Mouse (Mus musculus) embryonic facial prominence, embryonic 12.5 days (tissue): ENCODE results near the gene Ago4. TPM values are rescaled to one million over a fixed set of nuclear protein-coding genes. Genes with fewer than 3 reads are reported as not detected.

Experiments
- ATAC-seq: fragments of 200-750 bp; cut with Nextera tagmentation; 2 replicates; pipeline ENCODE4 v1.8.0; 2017; ENCODE audit not compliant: insufficient number of reproducible peaks, insufficient read depth, low FRiP score, low TSS enrichment
- H3K27ac ChIP-seq: fragments of 300-500 bp; sonication (generic); 2 replicates; pipeline ENCODE4 v1.5.1; 2016; ENCODE audit warnings: mild to moderate bottlenecking
- H3K27me3 ChIP-seq: fragments of 300-500 bp; sonication (generic); 2 replicates; pipeline ENCODE4 v1.6.1; 2016; ENCODE audit warnings: mild to moderate bottlenecking, moderate library complexity
- H3K36me3 ChIP-seq: fragments of 300-500 bp; sonication (generic); 2 replicates; pipeline ENCODE4 v1.6.1; 2016; ENCODE audit warnings: mild to moderate bottlenecking
- H3K4me1 ChIP-seq: fragments of 300-500 bp; sonication (generic); 2 replicates; pipeline ENCODE4 v1.6.1; 2016
- H3K4me2 ChIP-seq: fragments of 300-500 bp; sonication (generic); replicated peaks from 2 replicates; pipeline ENCODE4 v1.6.1; 2016; ENCODE audit warnings: mild to moderate bottlenecking, moderate library complexity
- H3K4me3 ChIP-seq: fragments of 300-500 bp; sonication (generic); 2 replicates; pipeline ENCODE4 v1.5.1; 2016; ENCODE audit warnings: mild to moderate bottlenecking
- H3K9ac ChIP-seq: fragments of 300-500 bp; sonication (generic); 2 replicates; pipeline ENCODE4 v1.6.1; 2016; ENCODE audit warnings: mild to moderate bottlenecking, moderate library complexity
- H3K9me3 ChIP-seq: fragments of 300-500 bp; sonication (generic); 2 replicates; pipeline ENCODE4 v1.6.1; 2016; ENCODE audit warnings: mild to moderate bottlenecking, moderate library complexity
- whole genome bisulfite sequencing: fragments of 180-500 bp; shearing (Covaris S2); methylation state at CpG from one replicate; pipeline ENCODE4 v1.1.7; 2016; 5-methylcytosine and 5-hydroxymethylcytosine counted together
- polyA plus RNA-seq: library from polyadenylated mRNA; unstranded; fragments of >200 nt; fragmentation: Nextera tagmentation; extraction: Ambion mirVana; gene quantifications from 2 replicates; pipeline ENCODE4 v1.2.1, GENCODE M21; 2016

Ago4 gene
- polyA plus RNA-seq, 1 experiment from 2014 or later = 3.2 TPM

DNA sequence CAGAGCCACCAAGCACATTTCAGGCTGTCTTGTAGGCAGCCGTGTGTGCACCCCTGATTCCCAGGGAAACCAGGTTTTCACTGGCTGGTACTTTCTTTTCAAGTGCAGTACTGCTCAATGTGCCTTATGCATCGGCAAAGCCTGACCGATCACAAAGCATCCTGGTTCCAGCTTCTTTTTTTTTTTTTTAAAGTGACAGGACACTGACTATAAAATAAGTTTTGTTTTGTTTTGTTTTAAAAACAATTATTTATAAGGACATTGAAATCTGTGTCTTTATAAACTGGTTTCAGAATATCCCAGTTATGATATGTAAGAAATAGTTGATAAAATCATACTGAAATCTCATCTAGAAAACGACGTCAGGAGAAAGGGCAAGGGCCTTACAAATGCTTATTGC, 41.3 kb downstream of the Ago4 start:
- no peaks in the 10 kb centered on the region for H3K9me3 ChIP-seq
- no peak overlapping the region for H3K4me2 ChIP-seq
- H3K36me3 ChIP-seq = no peaks in the 10 kb centered on the region
- no peaks in the 10 kb centered on the region for H3K4me1 ChIP-seq
- 60% methylated on average over 5 of the region's 5 CpGs for WGBS
- no peak overlapping the region for H3K27ac ChIP-seq
- no peaks in the 10 kb centered on the region for H3K27me3 ChIP-seq
- no peak overlapping the region for H3K4me3 ChIP-seq
- no peak overlapping the region for H3K9ac ChIP-seq
- no peak for ATAC-seq

DNA sequence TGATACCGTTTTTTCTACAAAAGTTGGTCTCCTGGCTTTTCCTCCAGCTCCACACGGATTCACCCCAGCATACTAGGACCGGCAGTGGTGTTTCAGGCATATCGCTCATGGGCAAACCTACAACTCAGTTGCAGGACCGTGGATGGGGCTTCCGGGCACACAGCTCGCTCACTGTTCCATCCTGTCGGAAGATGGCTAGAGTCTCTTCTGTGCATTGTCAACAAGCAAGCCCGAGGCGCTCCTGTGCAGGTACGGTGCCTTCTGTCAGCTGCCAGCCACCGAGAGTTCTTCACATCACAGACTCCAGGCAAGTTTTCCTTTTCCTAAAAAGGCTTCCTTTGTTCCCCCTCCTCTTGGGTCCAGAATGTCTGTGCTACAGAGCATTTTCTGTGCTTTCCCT, 42.5 kb downstream of the Ago4 start:
- no peaks in the 10 kb centered on the region for H3K4me1 ChIP-seq
- H3K9ac ChIP-seq = no peak overlapping the region
- no peaks in the 10 kb centered on the region for H3K36me3 ChIP-seq
- no peak overlapping the region for H3K4me2 ChIP-seq
- no peak overlapping the region for H3K27ac ChIP-seq
- H3K4me3 ChIP-seq = no peak overlapping the region
- WGBS = 69% methylated on average over 12 of the region's 12 CpGs
- ATAC-seq = no peak
- H3K27me3 ChIP-seq = no peaks in the 10 kb centered on the region
- no peaks in the 10 kb centered on the region for H3K9me3 ChIP-seq

DNA sequence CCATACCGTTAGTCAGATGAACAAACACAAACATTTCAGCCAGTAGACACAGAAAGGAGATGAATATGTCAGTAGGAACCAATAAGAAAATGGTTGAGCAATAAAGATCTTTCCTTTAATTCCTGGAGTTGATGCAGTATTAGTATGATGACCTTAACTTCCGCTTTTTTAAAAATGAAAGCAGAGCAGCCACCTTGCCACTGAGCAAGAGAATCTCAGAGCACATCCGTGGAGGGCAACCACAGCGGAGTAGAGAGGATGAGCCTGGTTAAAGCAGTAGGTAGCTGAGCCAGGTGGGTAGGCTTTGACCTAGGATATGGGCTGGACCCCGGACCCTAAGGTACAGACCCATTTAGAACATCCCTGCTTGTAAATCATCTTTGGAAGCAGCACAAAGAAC, 43.5 kb downstream of the Ago4 start:
- Histone ChIP-seq H3K27ac (no peak overlapping the region), H3K4me2 (no peak overlapping the region), H3K27me3 (no peaks in the 10 kb centered on the region), H3K4me1 (no peaks in the 10 kb centered on the region), H3K4me3 (no peak overlapping the region), H3K9ac (no peak overlapping the region), H3K36me3 (no peaks in the 10 kb centered on the region), H3K9me3 (no peaks in the 10 kb centered on the region)
- no peak for ATAC-seq
- WGBS = 86% methylated on average over 5 of the region's 5 CpGs

DNA sequence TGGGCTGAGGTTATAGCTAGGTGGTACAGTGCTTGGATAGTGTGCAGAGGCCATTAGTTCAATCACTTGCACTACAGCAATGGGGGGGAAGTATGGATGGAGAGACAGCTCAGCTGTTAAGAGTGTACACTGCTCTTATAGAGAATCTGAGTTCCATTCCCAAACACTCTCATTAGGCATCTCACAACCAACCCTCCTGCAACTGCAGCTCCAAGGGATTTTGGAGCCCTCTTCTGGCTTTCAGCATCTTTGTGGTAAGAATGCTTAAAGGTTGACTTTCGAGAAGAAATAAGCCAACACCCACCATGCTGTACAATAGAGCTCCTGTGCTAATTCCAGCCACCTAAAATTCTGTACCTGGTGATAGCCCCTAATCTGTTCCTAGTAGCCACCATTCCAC, 47.1 kb downstream of the Ago4 start:
- no peaks in the 10 kb centered on the region for H3K27me3 ChIP-seq
- H3K9ac ChIP-seq = no peak overlapping the region
- no peak for ATAC-seq
- H3K4me3 ChIP-seq = no peak overlapping the region
- H3K4me1 ChIP-seq = no peaks in the 10 kb centered on the region
- no peaks in the 10 kb centered on the region for H3K36me3 ChIP-seq
- H3K27ac ChIP-seq = no peak overlapping the region
- WGBS = 76% methylated on average over 1 of the region's 1 CpGs
- no peak overlapping the region for H3K4me2 ChIP-seq
- H3K9me3 ChIP-seq = no peaks in the 10 kb centered on the region

DNA sequence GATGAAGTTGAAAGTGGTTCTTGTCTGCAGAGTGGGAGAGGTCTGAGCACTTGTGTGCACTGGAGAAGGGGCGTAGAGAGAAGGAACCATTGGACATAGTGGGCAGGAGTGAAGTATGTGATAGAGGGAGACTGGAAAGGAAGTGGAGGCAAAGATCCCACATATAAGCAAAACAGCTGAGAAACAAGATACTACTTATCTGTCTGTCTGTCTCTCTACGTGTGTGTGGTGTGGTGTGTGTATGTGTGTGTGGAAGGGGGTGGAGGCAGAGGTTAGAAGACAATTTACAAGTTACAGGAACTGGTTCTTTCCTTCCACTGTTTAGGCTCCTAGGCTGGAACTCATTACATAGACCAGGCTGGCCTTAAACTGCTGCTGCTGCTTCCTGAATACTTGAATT, 48.2 kb downstream of the Ago4 start:
- no peak overlapping the region for H3K27ac ChIP-seq
- no peak for ATAC-seq
- H3K9ac ChIP-seq = no peak overlapping the region
- H3K4me1 ChIP-seq = no peaks in the 10 kb centered on the region
- H3K4me2 ChIP-seq = no peak overlapping the region
- H3K4me3 ChIP-seq = no peak overlapping the region
- H3K9me3 ChIP-seq = no peaks in the 10 kb centered on the region
- H3K27me3 ChIP-seq = no peaks in the 10 kb centered on the region
- 80% methylated on average over 2 of the region's 2 CpGs for WGBS
- H3K36me3 ChIP-seq = no peaks in the 10 kb centered on the region

DNA sequence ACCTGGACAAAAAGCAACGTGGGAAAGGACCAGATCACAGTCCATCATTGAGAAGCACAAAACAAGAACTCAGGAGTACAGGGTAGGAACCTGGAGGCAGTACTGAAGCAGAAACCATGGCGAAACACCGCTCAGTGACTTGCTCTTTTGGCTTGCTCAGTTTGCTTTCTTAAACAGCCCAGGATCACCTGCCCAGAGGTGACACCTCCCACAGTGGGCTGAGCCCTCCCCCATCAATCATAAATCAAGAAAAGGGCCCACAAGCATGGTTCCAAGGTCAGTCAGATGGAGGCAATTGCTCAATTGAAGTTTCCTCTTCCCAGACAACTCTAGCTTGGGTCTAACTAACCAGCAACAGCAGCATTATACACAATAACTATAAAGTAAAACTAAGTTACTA, 49.4 kb downstream of the Ago4 start:
- no peak for ATAC-seq
- no peak overlapping the region for H3K4me2 ChIP-seq
- no peaks in the 10 kb centered on the region for H3K27me3 ChIP-seq
- no peak overlapping the region for H3K9ac ChIP-seq
- H3K27ac ChIP-seq = no peak overlapping the region
- no peaks in the 10 kb centered on the region for H3K4me1 ChIP-seq
- H3K4me3 ChIP-seq = no peak overlapping the region
- WGBS = 82% methylated on average over 3 of the region's 3 CpGs
- H3K36me3 ChIP-seq = no peaks in the 10 kb centered on the region
- H3K9me3 ChIP-seq = no peaks in the 10 kb centered on the region

DNA sequence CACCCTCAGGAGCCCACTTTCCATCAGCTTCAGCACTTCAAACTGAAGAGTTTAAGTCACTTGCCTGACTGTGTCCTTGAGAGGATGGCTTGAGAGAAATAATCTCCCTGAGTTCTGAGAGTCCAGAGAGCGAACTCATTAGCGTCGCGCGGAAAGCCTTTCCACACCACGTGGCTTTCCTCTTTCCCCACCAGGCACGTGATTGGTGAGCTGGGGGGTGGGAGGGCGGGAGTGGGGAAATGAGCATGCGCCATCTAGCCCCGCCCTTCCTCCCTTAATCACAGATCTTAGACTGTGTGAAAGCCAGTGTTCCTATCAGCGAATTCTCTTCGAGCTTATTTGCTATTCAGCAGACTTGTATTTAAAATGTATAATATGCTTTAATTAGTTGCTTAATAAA, 50.3 kb downstream of the Ago4 start:
- H3K9me3 ChIP-seq = no peaks in the 10 kb centered on the region
- no peak overlapping the region for H3K4me2 ChIP-seq
- no peaks in the 10 kb centered on the region for H3K36me3 ChIP-seq
- ATAC-seq = no peak
- no peak overlapping the region for H3K4me3 ChIP-seq
- H3K4me1 ChIP-seq = no peaks in the 10 kb centered on the region
- no peaks in the 10 kb centered on the region for H3K27me3 ChIP-seq
- no peak overlapping the region for H3K9ac ChIP-seq
- WGBS = 81% methylated on average over 12 of the region's 12 CpGs
- no peak overlapping the region for H3K27ac ChIP-seq

DNA sequence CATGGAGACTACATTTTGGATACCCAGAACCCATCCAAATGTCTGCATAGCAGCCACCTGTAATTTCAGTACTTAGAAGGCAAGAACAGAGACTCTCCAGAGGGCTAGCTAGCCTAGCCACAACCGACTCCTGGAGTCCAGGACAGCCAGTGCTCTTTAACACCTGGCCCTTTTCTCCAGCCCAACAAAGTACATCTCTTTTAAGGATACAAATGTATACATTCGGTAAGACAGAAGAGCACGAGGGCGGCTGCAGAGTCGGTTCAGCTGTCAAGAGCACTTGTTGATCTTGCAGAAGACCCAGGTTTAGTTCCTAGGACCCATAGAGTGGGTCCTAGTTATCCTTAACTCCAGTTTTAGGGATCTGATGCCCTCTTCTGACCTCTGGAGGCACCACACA, 51.8 kb downstream of the Ago4 start:
- no peak overlapping the region for H3K4me3 ChIP-seq
- H3K9me3 ChIP-seq = no peaks in the 10 kb centered on the region
- no peak overlapping the region for H3K27ac ChIP-seq
- H3K9ac ChIP-seq = no peak overlapping the region
- H3K4me1 ChIP-seq = no peaks in the 10 kb centered on the region
- no peaks in the 10 kb centered on the region for H3K27me3 ChIP-seq
- H3K36me3 ChIP-seq = no peaks in the 10 kb centered on the region
- no peak overlapping the region for H3K4me2 ChIP-seq
- WGBS = 89% methylated on average over 5 of the region's 5 CpGs
- no peak for ATAC-seq

DNA sequence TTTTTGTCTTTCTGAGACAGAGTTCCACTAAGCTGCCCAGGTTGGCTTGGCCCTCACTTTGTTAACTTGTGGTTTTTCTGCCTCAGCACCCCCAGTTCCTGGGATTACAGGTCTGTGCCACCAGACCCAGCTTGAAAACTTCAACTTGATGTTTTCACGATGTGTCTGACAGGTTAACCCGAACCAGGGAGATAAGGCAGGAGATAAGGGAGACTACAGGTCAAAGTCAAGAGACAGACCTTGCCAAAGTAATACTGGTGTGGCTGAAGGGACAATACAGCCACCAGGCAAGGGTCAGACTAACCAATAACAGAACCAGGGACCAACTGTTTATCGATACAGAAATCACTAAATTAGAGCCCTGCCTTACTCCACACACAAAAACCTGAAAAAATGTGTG, 53.0 kb downstream of the Ago4 start:
- Histone ChIP-seq H3K36me3 (no peaks in the 10 kb centered on the region), H3K9ac (no peak overlapping the region), H3K4me2 (no peak overlapping the region), H3K4me1 (no peaks in the 10 kb centered on the region), H3K9me3 (no peaks in the 10 kb centered on the region), H3K27me3 (no peaks in the 10 kb centered on the region), H3K27ac (no peak overlapping the region), H3K4me3 (no peak overlapping the region)
- ATAC-seq = no peak
- WGBS = 76% methylated on average over 3 of the region's 3 CpGs

DNA sequence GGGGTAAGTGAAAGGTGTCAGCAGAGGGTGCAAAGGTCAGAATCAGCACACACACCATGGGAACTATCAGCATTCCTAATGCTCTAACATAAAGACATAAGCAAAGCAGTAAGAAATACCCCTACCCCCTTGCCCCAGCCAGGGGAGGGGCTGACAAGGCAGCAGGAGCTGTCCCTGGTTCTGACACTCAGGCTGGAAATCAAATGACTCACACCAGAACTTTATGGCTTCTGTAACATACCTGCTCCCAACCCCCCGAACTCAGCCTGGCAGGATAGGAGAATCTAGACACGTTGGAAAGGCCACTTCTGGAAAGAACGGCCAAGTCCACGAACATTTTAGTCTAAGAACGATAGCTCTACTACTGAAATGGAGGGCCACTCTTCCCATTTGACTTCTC, 60.2 kb downstream of the Ago4 start:
- no peak overlapping the region for H3K4me3 ChIP-seq
- 0 out of 2 replicates have a peak, but pooled peaks cover 3% of the 10 kb centered on the region for H3K4me1 ChIP-seq
- no peak for ATAC-seq
- H3K27ac ChIP-seq = no peak overlapping the region
- no peak overlapping the region for H3K9ac ChIP-seq
- WGBS = 50% methylated on average over 5 of the region's 5 CpGs
- H3K4me2 ChIP-seq = no peak overlapping the region
- H3K27me3 ChIP-seq = no peaks in the 10 kb centered on the region
- H3K36me3 ChIP-seq = no peaks in the 10 kb centered on the region
- no peaks in the 10 kb centered on the region for H3K9me3 ChIP-seq

DNA sequence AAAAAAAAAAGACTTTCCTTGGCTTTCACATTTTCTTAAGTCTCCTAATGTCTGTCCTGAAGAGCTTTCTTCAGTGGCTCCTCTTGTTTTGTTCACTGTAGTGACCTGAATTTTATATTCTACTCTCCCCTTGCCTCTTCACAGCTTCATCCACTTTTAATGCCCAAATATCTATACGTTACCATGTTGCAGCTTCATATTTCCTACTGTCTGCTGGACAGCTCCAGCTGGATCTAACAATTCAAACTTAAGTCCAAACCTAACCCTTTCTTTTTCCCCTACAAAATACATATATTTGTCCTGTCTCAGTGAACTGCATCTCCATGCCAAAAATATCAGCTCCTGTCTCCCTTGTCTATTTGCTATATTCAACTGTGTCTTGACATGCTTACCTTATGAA, 63.9 kb downstream of the Ago4 start:
- Histone ChIP-seq H3K4me3 (no peak overlapping the region), H3K4me1 (peaks cover 39% of the 10 kb centered on the region), H3K36me3 (no peaks in the 10 kb centered on the region), H3K9ac (no peak overlapping the region), H3K4me2 (no peak overlapping the region), H3K9me3 (no peaks in the 10 kb centered on the region), H3K27ac (no peak overlapping the region), H3K27me3 (no peaks in the 10 kb centered on the region)
- ATAC-seq = no peak
- 45% methylated on average over 1 of the region's 1 CpGs for WGBS

DNA sequence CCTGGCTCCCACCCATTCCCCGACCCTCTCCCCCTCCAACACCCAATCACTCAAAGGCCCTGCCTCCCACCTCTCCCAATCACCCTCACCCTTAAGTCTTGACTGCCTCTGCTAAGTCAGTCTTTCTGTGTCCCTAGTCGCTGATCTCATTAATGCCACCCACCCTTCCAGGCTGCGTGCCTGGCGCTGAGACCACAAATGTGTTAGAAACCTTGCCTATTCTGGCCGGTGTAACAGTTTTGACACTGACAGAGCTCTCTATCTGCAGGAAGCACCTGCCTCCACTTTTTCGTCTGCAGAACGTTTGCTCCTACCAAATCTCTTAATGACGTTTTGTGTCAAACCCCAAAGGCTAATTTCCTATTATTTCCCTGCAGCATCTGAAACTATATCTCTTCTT, 64.3 kb downstream of the Ago4 start:
- Histone ChIP-seq H3K9me3 (no peaks in the 10 kb centered on the region), H3K36me3 (no peaks in the 10 kb centered on the region), H3K4me1 (peaks cover 43% of the 10 kb centered on the region), H3K9ac (peak overlapping the region; percentile 93), H3K27ac (peak overlapping the region; percentile 86; the same call in 1 of the 2 replicates), H3K4me3 (peak overlapping the region; percentile 84), H3K27me3 (no peaks in the 10 kb centered on the region), H3K4me2 (peak overlapping the region; percentile 75)
- WGBS = 5% methylated on average over 8 of the region's 8 CpGs
- ATAC-seq = no peak

DNA sequence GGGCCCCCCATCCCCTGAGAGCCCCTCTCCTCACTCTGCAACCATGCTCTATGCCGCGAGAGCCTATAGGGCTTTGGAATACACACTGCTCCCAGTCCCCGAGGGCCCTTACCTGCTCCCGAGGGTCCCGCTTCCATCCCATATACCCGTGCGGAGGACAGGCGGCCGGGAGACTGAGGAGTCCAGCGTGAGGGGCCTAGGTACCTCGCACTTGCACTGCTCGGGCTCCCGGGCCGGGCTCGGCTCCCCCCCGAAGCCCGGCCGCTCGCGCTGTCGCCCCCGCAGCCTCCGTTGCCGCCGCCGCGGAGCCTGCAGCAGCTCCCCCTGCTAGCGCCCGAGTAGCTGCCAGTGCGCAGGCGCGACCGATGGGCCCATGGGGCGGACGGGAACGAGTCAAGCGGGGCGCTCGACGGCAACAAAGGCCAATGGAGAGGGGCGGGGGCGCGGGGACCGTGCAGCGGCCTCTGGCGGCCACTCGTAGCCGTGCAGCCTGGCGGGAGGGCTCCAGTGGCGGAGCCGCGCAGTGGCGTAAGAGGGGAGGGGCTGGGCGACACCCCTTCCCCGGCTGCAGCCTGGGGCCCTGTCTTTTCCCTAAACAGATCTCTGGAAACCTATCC, 64.9 kb downstream of the Ago4 start, which contains the start of gene Ago1:
Ago1 (minus strand) TSS at position 299 of the 617 bp plus-strand sequence.
- Histone ChIP-seq H3K4me3 (peak within 1 kb of the TSS; percentile 84), H3K36me3 (no peaks in the 10 kb centered on the region), H3K9ac (peak within 1 kb of the TSS; percentile 93), H3K4me1 (peaks cover 43% of the 10 kb centered on the region), H3K27ac (peak within 1 kb of the TSS; percentile 86), H3K27me3 (no peaks in the 10 kb centered on the region), H3K9me3 (no peaks in the 10 kb centered on the region), H3K4me2 (peak within 1 kb of the TSS; percentile 75)
- under 1% methylated on average over 55 of the region's 55 CpGs for WGBS
- ATAC-seq = peak; percentile 85
